Mouse (Mus musculus): ENCODE data around the gene Klra3. TPM values are rescaled to one million over a fixed set of nuclear protein-coding genes. Genes with fewer than 3 reads are reported as not detected.
A peak's percentile ranks its signal among the peaks of the same experiment; 100 is the strongest.
"Not testable (repeated sequence)": the region's sequence is repeated elsewhere in the genome, so short reads cannot be mapped to it uniquely, and the experiment has no call there.

The Klra3 gene
- total RNA-seq (2015): not detected in 2 replicates
- not detected in 2 replicates for total RNA-seq (2017)

- no peak for ATAC-seq (replicated peaks; ENCODE audit: poor library complexity)
Observed at GRCm38 (mm10) chr6:130337411-130337810, at the start of gene Klra3. TSS of gene Klra3 (minus strand) at chr6:130337574.

GRCm38 (mm10) chr6:130386750-130387149 is 49.4 kb upstream of the Klra3 start, which contains the start of gene Klra1:
TSS of gene Klra1 (minus strand) at chr6:130386874.
- ATAC-seq (replicated peaks; ENCODE audit: poor library complexity): peak; percentile 49; the same call in 1 of the 2 replicates

- peak; percentile 58; the same call in 1 of the 2 replicates for ATAC-seq (replicated peaks; ENCODE audit: poor library complexity)
Observed at GRCm38 (mm10) chr6:130385803-130386202, 48.4 kb upstream of the Klra3 start.

- peak; percentile 78 for ATAC-seq (replicated peaks; ENCODE audit: poor library complexity)
Observed at GRCm38 (mm10) chr6:130382375-130382774, 45.0 kb upstream of the Klra3 start.

GRCm38 (mm10) chr6:130345381-130345780 is 8.0 kb upstream of the Klra3 start:
- not testable (repeated sequence) for ATAC-seq (replicated peaks; ENCODE audit: poor library complexity)

GRCm38 (mm10) chr6:130341973-130342372 is 4.6 kb upstream of the Klra3 start:
- peak; percentile 94 for ATAC-seq (replicated peaks; ENCODE audit: poor library complexity)

GRCm38 (mm10) chr6:130287984-130288649 is 49.3 kb downstream of the Klra3 start:
- ATAC-seq (replicated peaks; ENCODE audit: poor library complexity): peak; percentile 94

- not testable (repeated sequence) for ATAC-seq (replicated peaks; ENCODE audit: poor library complexity)
Observed at GRCm38 (mm10) chr6:130281828-130282227, 55.5 kb downstream of the Klra3 start, which contains the start of gene Klra10. TSS of gene Klra10 (minus strand) at chr6:130281928.

Other genes with a start within 250 kb of the Klra3 start
- 1.2 TPM in 1 of 2 replicates, not detected in the other for gene Klra8, start 207.7 kb downstream of the Klra3 start, total RNA-seq (2015)
- not detected in 2 replicates for gene Klra8, start 207.7 kb downstream of the Klra3 start, total RNA-seq (2017)
- 0.17 TPM in 1 of 2 replicates, not detected in the other for gene Klra9, start 144.5 kb downstream of the Klra3 start, total RNA-seq (2015)
- not detected in 2 replicates for gene Klra9, start 144.5 kb downstream of the Klra3 start, total RNA-seq (2017)
- 0.30 and 0.90 TPM in 2 replicates for gene Klra7, start 104.3 kb downstream of the Klra3 start, total RNA-seq (2015)
- gene Klra7, start 104.3 kb downstream of the Klra3 start, total RNA-seq (2017): 0.37 TPM in 1 of 2 replicates, not detected in the other
- not detected in 2 replicates for gene Klra10, start 55.6 kb downstream of the Klra3 start, total RNA-seq (2015)
- gene Klra10, start 55.6 kb downstream of the Klra3 start, total RNA-seq (2017): not detected in 2 replicates
- gene Klra1, start 49.3 kb upstream of the Klra3 start, total RNA-seq (2015): not detected in 2 replicates
- gene Klra1, start 49.3 kb upstream of the Klra3 start, total RNA-seq (2017): not detected in 2 replicates